Mouse (Mus musculus): ENCODE measurements at regions not wholly inside any gene's neighbourhood (a gene's known extent, or its start where the extent isn't known, plus 50 kb on each side); places are given as distances from the start of the nearest gene placed in this dataset.
"Not testable (repeated sequence)": the region's sequence is repeated elsewhere in the genome, so short reads cannot be mapped to it uniquely, and the experiment has no call there.

GRCm38 (mm10) chr6:18566934-18567333, 52.3 kb upstream of the Cttnbp2 start:
- H3K36me3 ChIP-seq (ENCODE audit: poor library complexity, severe bottlenecking); ATAC-seq; H3K4me1 ChIP-seq; H3K4me2 ChIP-seq; H3K4me3 ChIP-seq; H3K27me3 ChIP-seq; H3K9me3 ChIP-seq (replicated peaks); H3K9ac ChIP-seq; H3K27ac ChIP-seq: not testable (repeated sequence)
- WGBS: 83% methylated on average over 2 of the region's 2 CpGs

DNA sequence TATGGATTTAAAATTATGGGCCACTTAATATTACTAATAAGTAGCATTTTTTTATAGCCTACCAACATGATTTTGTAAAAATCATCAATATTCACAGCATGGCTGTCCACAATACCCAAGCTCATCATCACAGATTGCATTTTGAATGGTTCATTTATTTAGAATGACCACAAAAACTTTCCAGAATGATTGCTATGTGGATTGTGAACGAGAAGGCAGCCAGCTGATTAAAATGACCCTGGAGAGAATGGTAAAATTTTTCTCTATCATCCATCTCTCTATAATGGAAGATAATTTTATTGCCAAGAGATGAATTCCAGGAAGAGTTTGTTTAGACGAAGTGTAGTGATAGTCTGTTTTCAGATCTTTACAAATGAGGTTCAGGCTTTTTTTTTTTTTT, 54.6 kb upstream of the Cttnbp2 start:
- no peak overlapping the region for H3K9ac ChIP-seq
- no peaks in the 10 kb centered on the region for H3K4me1 ChIP-seq
- no peak for ATAC-seq
- no peak overlapping the region for H3K4me2 ChIP-seq
- H3K27ac ChIP-seq: no peak overlapping the region
- H3K4me3 ChIP-seq: no peak overlapping the region
- no peaks in the 10 kb centered on the region for H3K27me3 ChIP-seq
- H3K9me3 ChIP-seq (replicated peaks): no peaks in the 10 kb centered on the region
- H3K36me3 ChIP-seq (ENCODE audit: poor library complexity, severe bottlenecking): no peaks in the 10 kb centered on the region
- WGBS: 78% methylated on average over 2 of the region's 2 CpGs

DNA sequence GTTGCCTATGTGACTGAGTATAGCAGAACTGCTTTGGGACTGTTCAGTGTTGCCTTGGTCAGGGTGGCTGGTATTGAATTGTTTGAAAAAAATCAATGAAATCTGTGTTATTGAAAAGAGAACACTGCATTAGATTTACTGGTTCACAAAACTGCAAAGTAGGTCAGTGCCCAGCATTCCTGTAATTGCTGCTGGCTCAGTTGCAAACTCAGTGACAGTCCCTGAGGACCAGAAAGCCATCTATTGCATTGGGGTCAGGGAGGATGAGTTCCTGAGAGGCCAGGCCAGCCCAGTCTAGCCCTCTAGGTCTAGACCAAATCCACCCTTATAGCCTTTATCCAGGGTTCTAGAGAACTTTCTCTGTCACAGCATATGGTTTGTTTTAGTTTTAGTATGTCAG, 63.9 kb upstream of the Cttnbp2 start:
- ATAC-seq: 0 out of 2 replicates have a peak, but pooled peaks have one; percentile 19
- Histone ChIP-seq H3K36me3 (ENCODE audit: poor library complexity, severe bottlenecking) (no peaks in the 10 kb centered on the region), H3K4me2 (no peak overlapping the region)

GRCm38 (mm10) chr6:18589436-18589835, 74.8 kb upstream of the Cttnbp2 start:
- ATAC-seq: no peak
- Histone ChIP-seq H3K4me1 (no peaks in the 10 kb centered on the region), H3K27me3 (no peaks in the 10 kb centered on the region), H3K4me2 (no peak overlapping the region), H3K9ac (no peak overlapping the region), H3K27ac (no peak overlapping the region), H3K9me3 (replicated peaks) (no peaks in the 10 kb centered on the region), H3K36me3 (ENCODE audit: poor library complexity, severe bottlenecking) (no peaks in the 10 kb centered on the region), H3K4me3 (no peak overlapping the region)

More for the DNA sequence above, 63.9 kb upstream of the Cttnbp2 start:
- no peaks in the 10 kb centered on the region for H3K27me3 ChIP-seq
- no peak overlapping the region for H3K9ac ChIP-seq
- H3K4me1 ChIP-seq: 0 out of 2 replicates have a peak, but pooled peaks cover 3% of the 10 kb centered on the region
- no peak overlapping the region for H3K27ac ChIP-seq
- H3K9me3 ChIP-seq (replicated peaks): no peaks in the 10 kb centered on the region
- no peak overlapping the region for H3K4me3 ChIP-seq

DNA sequence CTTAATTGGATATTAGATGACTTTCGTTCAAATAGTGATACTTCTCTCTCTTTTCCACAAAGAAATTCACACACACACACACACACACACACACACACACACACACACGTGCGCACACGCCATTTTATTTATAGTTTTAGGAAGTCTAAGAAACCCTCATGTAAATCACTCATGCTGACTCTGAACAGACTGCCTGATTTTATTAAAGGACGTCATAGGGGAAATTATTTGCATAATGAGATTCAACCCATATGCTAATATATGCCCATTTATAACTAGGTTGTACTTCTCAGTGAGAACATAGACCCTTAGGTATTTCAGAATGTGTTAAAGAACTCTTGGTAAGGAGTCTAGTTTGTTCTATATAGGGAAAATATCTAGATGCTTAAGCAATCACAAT, 82.0 kb upstream of the Cttnbp2 start:
- 76% methylated on average over 5 of the region's 5 CpGs for WGBS
- no peaks in the 10 kb centered on the region for H3K36me3 ChIP-seq (ENCODE audit: poor library complexity, severe bottlenecking)

DNA sequence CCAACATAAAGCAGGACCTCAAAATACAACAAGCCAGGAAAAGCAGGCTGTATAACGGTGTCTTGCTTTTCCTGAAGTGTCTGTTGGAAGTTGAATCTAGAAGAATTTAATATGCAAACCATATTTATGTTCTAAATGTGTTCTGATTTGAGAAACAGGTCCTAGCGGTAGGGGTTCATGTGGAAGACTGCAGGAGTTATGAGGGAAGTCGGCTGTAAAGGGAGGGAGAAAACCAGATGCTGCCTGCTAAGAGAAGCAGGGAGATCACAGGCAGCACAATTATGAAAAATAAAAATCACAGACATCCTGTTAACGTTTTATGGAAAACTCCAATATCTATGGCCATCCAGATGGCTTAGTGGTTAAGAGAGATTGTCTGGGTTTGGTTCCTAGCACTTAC, 85.0 kb upstream of the Cttnbp2 start:
- no peak overlapping the region for H3K4me2 ChIP-seq
- WGBS: 84% methylated on average over 4 of the region's 4 CpGs
- H3K4me3 ChIP-seq: no peak overlapping the region
- H3K9me3 ChIP-seq (replicated peaks): peaks cover 3% of the 10 kb centered on the region; the same call in 1 of the 2 replicates
- H3K4me1 ChIP-seq: no peaks in the 10 kb centered on the region
- no peaks in the 10 kb centered on the region for H3K27me3 ChIP-seq
- no peak overlapping the region for H3K27ac ChIP-seq
- no peak for ATAC-seq
- no peaks in the 10 kb centered on the region for H3K36me3 ChIP-seq (ENCODE audit: poor library complexity, severe bottlenecking)
- no peak overlapping the region for H3K9ac ChIP-seq

More for the DNA sequence above, 82.0 kb upstream of the Cttnbp2 start:
- no peaks in the 10 kb centered on the region for H3K9me3 ChIP-seq (replicated peaks)
- H3K4me2 ChIP-seq: no peak overlapping the region
- H3K27ac ChIP-seq: no peak overlapping the region
- peak; percentile 80 for ATAC-seq
- no peaks in the 10 kb centered on the region for H3K27me3 ChIP-seq
- no peaks in the 10 kb centered on the region for H3K4me1 ChIP-seq
- no peak overlapping the region for H3K4me3 ChIP-seq
- H3K9ac ChIP-seq: no peak overlapping the region

DNA sequence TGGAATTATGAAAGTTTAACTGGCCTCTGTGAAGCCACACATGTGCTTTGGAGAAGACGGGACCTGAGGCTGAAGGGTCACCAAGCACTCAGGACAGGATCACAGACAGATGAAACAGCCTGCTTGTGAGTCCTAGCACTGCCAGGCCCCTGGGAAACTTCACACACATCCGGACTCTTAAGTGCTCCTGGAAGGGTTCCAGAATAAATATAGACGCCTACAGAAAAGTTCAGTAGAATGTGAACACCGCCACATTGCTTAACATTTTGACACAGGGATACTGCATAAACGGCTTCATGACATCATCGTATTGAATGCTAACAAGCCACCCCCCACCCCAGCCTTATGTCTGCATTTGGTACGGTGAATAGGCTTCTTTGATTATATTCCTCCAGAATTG, 87.3 kb upstream of the Cttnbp2 start:
- Histone ChIP-seq H3K4me3 (no peak overlapping the region), H3K4me1 (no peaks in the 10 kb centered on the region), H3K36me3 (ENCODE audit: poor library complexity, severe bottlenecking) (no peaks in the 10 kb centered on the region), H3K9me3 (replicated peaks) (peaks cover 3% of the 10 kb centered on the region; the same call in 1 of the 2 replicates), H3K9ac (no peak overlapping the region), H3K4me2 (no peak overlapping the region), H3K27me3 (no peaks in the 10 kb centered on the region), H3K27ac (no peak overlapping the region)
- WGBS: 83% methylated on average over 7 of the region's 7 CpGs
- no peak for ATAC-seq

DNA sequence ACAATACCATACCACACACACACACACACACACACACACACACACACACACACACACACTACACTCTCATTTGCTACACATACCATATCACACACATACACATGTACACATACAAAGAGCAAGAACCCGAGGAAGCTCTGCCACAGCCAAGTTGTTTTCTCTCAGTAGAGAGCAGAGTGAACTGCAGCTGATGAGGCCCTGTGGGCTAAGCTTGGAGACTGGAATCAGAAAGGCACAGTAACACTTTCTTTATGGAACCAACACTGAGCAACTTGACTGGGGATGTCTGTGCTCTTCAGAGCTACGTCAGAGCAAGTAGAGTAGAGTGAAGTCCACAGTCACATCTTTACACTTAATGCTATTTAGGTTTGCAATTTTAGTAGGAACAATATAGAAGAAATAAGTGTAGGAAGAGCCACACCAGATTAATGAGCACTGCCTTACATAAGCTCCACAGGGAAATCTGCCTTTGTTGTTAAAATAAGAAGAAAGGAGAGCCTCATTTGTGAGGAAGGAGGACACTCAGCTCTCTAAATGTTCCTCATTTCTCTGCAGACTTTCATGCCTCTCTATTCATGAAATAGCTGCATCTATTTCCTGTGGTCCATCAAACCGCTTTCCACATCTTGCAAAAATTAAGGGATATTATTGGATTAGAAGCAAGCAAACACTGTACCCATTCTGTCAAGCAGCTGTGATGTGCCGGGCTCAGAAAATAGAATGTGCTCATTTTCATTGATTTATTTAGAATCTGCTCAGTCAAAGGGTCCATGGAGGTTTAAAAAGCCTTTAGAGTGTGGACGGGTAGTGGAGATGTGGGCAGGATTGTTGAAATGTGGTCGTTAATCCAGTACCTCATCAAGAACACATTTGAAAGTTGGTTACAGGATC, 107.0 kb upstream of the Cttnbp2 start:
- H3K27ac ChIP-seq: no peak overlapping the region
- H3K36me3 ChIP-seq (ENCODE audit: poor library complexity, severe bottlenecking): no peaks in the 10 kb centered on the region
- no peak for ATAC-seq
- 41% methylated on average over 6 of the region's 6 CpGs for WGBS
- H3K9ac ChIP-seq: no peak overlapping the region
- H3K4me1 ChIP-seq: no peaks in the 10 kb centered on the region
- no peaks in the 10 kb centered on the region for H3K9me3 ChIP-seq (replicated peaks)
- H3K4me3 ChIP-seq: no peak overlapping the region
- H3K27me3 ChIP-seq: no peaks in the 10 kb centered on the region
- no peak overlapping the region for H3K4me2 ChIP-seq

DNA sequence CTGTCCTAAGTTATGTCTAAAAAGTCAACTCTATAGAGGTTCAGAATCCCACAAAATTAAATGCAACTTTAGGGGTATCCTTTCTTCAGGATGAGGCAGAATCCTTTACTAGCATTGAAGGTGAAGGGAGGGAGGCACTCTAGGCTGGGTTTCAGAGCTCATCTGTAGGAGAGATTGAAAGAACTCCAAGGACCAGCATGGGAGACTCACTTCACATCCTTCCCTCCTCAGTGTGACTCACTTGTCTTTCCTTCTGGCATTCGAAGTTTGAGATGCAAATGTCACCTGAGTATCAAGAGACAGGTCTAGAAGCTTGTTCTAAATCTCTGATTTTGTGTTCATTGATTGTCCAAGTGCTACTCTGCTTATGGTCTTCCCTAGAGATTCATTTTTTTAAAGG, 113.9 kb upstream of the Cttnbp2 start:
- ATAC-seq: no peak
- no peaks in the 10 kb centered on the region for H3K4me1 ChIP-seq
- H3K9me3 ChIP-seq (replicated peaks): no peaks in the 10 kb centered on the region
- H3K27me3 ChIP-seq: no peaks in the 10 kb centered on the region
- WGBS: 57% methylated on average over 1 of the region's 1 CpGs
- no peaks in the 10 kb centered on the region for H3K36me3 ChIP-seq (ENCODE audit: poor library complexity, severe bottlenecking)
- H3K27ac ChIP-seq: no peak overlapping the region
- no peak overlapping the region for H3K4me2 ChIP-seq
- H3K4me3 ChIP-seq: no peak overlapping the region
- H3K9ac ChIP-seq: no peak overlapping the region

- H3K9ac ChIP-seq: no peak overlapping the region
These were observed 119.0 kb upstream of the Cttnbp2 start for GRCm38 (mm10) chr6:18633540-18634200.

DNA sequence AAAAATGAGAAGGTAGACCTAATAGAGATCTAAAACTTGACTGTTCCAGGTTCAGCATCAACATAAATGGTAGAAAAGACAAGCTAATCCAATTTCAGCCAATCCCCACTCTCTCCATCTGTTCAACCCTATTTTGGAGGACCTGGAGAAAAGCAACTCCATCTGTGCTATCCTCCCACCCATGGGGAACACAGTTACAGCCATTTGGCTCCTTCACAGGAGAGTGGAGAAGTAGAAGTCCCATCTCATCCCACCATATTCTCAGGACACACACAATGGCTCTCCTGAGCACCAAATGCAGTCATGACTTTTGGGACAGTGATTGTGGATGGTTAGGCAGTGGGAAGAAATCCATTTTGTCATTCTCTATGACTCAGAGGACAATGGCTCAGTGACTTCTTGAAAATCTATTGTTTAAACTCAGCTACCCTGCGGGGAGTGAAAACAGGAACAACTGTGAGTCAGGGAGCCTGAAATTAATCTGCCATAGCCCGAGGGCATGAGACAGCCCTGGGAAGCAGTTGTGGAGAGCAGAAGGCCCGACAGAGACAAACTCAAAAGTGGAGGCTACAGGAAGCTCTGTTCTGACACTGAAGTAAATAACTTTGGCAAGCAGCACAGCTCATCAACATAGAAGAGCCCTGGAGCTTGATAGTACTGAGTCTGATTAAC, 125.2 kb upstream of the Cttnbp2 start:
- Histone ChIP-seq H3K9me3 (replicated peaks) (no peaks in the 10 kb centered on the region), H3K4me3 (no peak overlapping the region), H3K4me2 (no peak overlapping the region), H3K4me1 (no peaks in the 10 kb centered on the region), H3K27me3 (no peaks in the 10 kb centered on the region), H3K27ac (no peak overlapping the region), H3K9ac (no peak overlapping the region), H3K36me3 (ENCODE audit: poor library complexity, severe bottlenecking) (no peaks in the 10 kb centered on the region)
- 21% methylated on average over 3 of the region's 3 CpGs for WGBS
- no peak for ATAC-seq

More at GRCm38 (mm10) chr6:18633540-18634200, 119.0 kb upstream of the Cttnbp2 start:
- H3K36me3 ChIP-seq (ENCODE audit: poor library complexity, severe bottlenecking): no peaks in the 10 kb centered on the region
- H3K27me3 ChIP-seq: no peaks in the 10 kb centered on the region
- no peak for ATAC-seq
- no peak overlapping the region for H3K4me2 ChIP-seq
- H3K27ac ChIP-seq: no peak overlapping the region
- 73% methylated on average over 2 of the region's 2 CpGs for WGBS
- no peaks in the 10 kb centered on the region for H3K4me1 ChIP-seq
- no peak overlapping the region for H3K4me3 ChIP-seq
- H3K9me3 ChIP-seq (replicated peaks): no peaks in the 10 kb centered on the region

DNA sequence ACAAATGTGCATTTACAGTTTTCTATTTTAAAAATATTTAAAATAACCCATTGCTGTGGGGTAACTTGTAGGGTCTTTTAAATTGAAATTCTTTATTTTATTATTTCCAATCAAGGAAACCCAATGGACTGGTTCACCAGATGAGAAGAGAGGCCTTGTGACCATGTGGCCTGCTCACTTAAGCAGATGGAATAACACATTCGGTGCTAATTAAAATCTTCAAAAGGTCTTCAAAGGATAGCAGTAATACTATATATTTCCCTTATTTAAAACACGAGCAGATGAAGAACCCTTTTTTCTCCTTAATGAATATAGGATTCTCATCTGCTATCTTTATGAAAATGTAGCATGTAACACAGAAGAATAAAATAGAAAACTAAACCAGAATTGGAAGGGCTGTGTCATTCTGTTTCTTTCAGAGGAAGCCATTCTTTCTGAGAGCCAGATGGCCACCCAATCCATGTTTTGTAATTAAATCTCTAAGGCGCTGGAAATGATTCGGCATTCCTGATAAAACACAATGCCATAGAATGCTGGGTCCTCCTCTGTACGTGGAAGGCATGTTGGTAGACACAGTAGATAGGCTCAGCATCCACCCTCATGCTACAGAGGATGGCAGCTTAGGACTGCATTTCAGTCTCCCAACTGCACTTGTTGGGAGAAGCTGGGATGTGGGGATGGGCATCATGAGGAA, 134.4 kb upstream of the Cttnbp2 start:
- Histone ChIP-seq H3K27ac (peak overlapping the region; percentile 68), H3K9ac (no peak overlapping the region), H3K4me1 (no peaks in the 10 kb centered on the region), H3K4me2 (no peak overlapping the region), H3K27me3 (no peaks in the 10 kb centered on the region), H3K36me3 (ENCODE audit: poor library complexity, severe bottlenecking) (no peaks in the 10 kb centered on the region), H3K4me3 (no peak overlapping the region), H3K9me3 (replicated peaks) (no peaks in the 10 kb centered on the region)
- WGBS: 58% methylated on average over 5 of the region's 5 CpGs
- peak; percentile 87 for ATAC-seq

Data from forebrain, embryonic 13.5 days (tissue).